In genomic region chr2:62398115-62398875, GRCm38 (mm10) we compare ENCODE assay signal across 23 mouse cellular contexts. TPM values are rescaled to one million over a fixed set of nuclear protein-coding genes. Genes with fewer than 3 reads are reported as not detected.
DNase-seq lines count a peak whose midpoint lies in the region; ATAC-seq lines count a peak whose summit lies in the region.
"Had no signal": no experiment of that assay in that cellular context is flagged by ENCODE, and none has a peak within 500 bp of the region (broad histone marks: within the 10 kb centered on the region; RNA-seq: fewer than 3 reads in every experiment).

No protein-coding gene starts in this region.

- H3K36me3 ChIP-seq in limb, embryonic 15.5 days: no peaks in the 10 kb centered on the region
- no peaks in the 10 kb centered on the region for H3K36me3 ChIP-seq in limb, embryonic 10.5 days
- no peaks in the 10 kb centered on the region for H3K36me3 ChIP-seq in midbrain, embryonic 10.5 days
- H3K36me3 ChIP-seq: embryonic facial prominence, embryonic 13.5 days; G1E; heart, embryonic 12.5 days had no signal

- no peaks in the 10 kb centered on the region for H3K27me3 ChIP-seq in limb, embryonic 15.5 days
- no peaks in the 10 kb centered on the region for H3K27me3 ChIP-seq in limb, embryonic 10.5 days (ENCODE audit: low read depth, poor library complexity, severe bottlenecking)
- H3K27me3 ChIP-seq in midbrain, embryonic 10.5 days (ENCODE audit: low read depth, poor library complexity, severe bottlenecking): no peaks in the 10 kb centered on the region
- H3K27me3 ChIP-seq: embryonic facial prominence, embryonic 13.5 days; forebrain, embryonic 13.5 days; heart, embryonic 12.5 days had no signal

- H3K9ac ChIP-seq in limb, embryonic 15.5 days: no peak overlapping the region
- H3K9ac ChIP-seq: embryonic facial prominence, embryonic 13.5 days; forebrain, embryonic 13.5 days; heart, embryonic 12.5 days had no signal

- no peak overlapping the region for H3K4me3 ChIP-seq in limb, embryonic 15.5 days
- no peak overlapping the region for H3K4me3 ChIP-seq in limb, embryonic 10.5 days
- no peak overlapping the region for H3K4me3 ChIP-seq in midbrain, embryonic 10.5 days
- H3K4me3 ChIP-seq: embryonic facial prominence, embryonic 13.5 days; forebrain, embryonic 13.5 days; heart, embryonic 12.5 days had no signal

- no peaks in the 10 kb centered on the region for H3K9me3 ChIP-seq in limb, embryonic 15.5 days
- no peaks in the 10 kb centered on the region for H3K9me3 ChIP-seq in limb, embryonic 10.5 days (replicated peaks)
- no peaks in the 10 kb centered on the region for H3K9me3 ChIP-seq in midbrain, embryonic 10.5 days (replicated peaks)
- H3K9me3 ChIP-seq: embryonic facial prominence, embryonic 13.5 days; G1E; heart, embryonic 12.5 days had no signal

- 82% methylated on average over 2 of the region's 2 CpGs for WGBS in limb, embryonic 15.5 days
- WGBS in limb, embryonic 10.5 days: 91% methylated on average over 2 of the region's 2 CpGs
- WGBS in midbrain, embryonic 10.5 days: 95% methylated on average over 2 of the region's 2 CpGs

- 0 out of 2 replicates have a peak overlapping the region, but pooled peaks have one; percentile 11 for H3K27ac ChIP-seq in limb, embryonic 15.5 days
- no peak overlapping the region for H3K27ac ChIP-seq in limb, embryonic 10.5 days
- H3K27ac ChIP-seq in midbrain, embryonic 10.5 days (replicated peaks): no peak overlapping the region
- H3K27ac ChIP-seq: embryonic facial prominence, embryonic 13.5 days; forebrain, embryonic 13.5 days had no signal

- DNase-seq in limb, embryonic 10.5 days (ENCODE audit: low spot score): no peak
- DNase-seq in 416B (ENCODE audit: low read depth) (peak; percentile 72), NIH3T3 (ENCODE audit: low read depth) (peak; percentile 38)
- DNase-seq in testis, postnatal 14 days (ENCODE audit: low spot score): no peak
- DNase-seq in urinary bladder, postnatal 10 days (ENCODE audit: low spot score): no peak
- no peak for DNase-seq in midbrain, embryonic 10.5 days (ENCODE audit: low spot score)
- DNase-seq: adrenal gland, postnatal 10 days; B cell, adult 2 months; cerebellum, adult 11 months; cerebellum, adult 8-10 months; cerebellum, postnatal 14 days; gastrocnemius, postnatal 36 days; heart, postnatal 36 days had no signal

- no peaks in the 10 kb centered on the region for H3K4me1 ChIP-seq in limb, embryonic 15.5 days
- no peaks in the 10 kb centered on the region for H3K4me1 ChIP-seq in limb, embryonic 10.5 days
- H3K4me1 ChIP-seq in midbrain, embryonic 10.5 days: no peaks in the 10 kb centered on the region
- H3K4me1 ChIP-seq: embryonic facial prominence, embryonic 13.5 days; forebrain, embryonic 13.5 days had no signal

- ATAC-seq in limb, embryonic 15.5 days (ENCODE audit: insufficient number of reproducible peaks, low FRiP score, low TSS enrichment, low read depth): no peak
- peak; percentile 74 for ATAC-seq in megakaryocyte, adult 5-6 weeks (ENCODE audit: poor library complexity, severe bottlenecking)
- ATAC-seq: CD4-positive, CD25-positive, alpha-beta regulatory T cell, adult 4 months; forebrain, embryonic 13.5 days; hindbrain, embryonic 16.5 days; inflammation-experienced regulatory T-cells, adult 6 months; intestine, postnatal 0 days had no signal

- H3K4me2 ChIP-seq in limb, embryonic 15.5 days: no peak overlapping the region
- H3K4me2 ChIP-seq: embryonic facial prominence, embryonic 13.5 days; forebrain, embryonic 13.5 days; heart, embryonic 12.5 days had no signal

RNA-seq across cellular contexts. Expression of gene Dpp4, which starts 13.7 kb away (rescaled TPM):
- 14.5 and 15.2 TPM in 2 replicates for polyA plus RNA-seq in limb, embryonic 15.5 days (2015; fragmentation: Nextera tagmentation; extraction: Ambion mirVana)
- polyA plus RNA-seq in limb, embryonic 10.5 days (2016; fragmentation: Nextera tagmentation; extraction: Ambion mirVana): 0.08 and 0.23 TPM in 2 replicates
- 13.4 and 14.6 TPM in 2 replicates for total RNA-seq in megakaryocyte, adult 5-6 weeks (2015)
- 17.6 and 19.2 TPM in 2 replicates for total RNA-seq in megakaryocyte, adult 5-6 weeks (2017)
- 0.25 and 0.78 TPM in 2 replicates for polyA plus RNA-seq in midbrain, embryonic 10.5 days (2016; fragmentation: Nextera tagmentation; extraction: Ambion mirVana)

Comparison
In these comparisons a context has a peak if more than half of its experiments do, and no peak if none do; other contexts are left out.
1. DNase-seq: peak in 416B (single experiment) and NIH3T3 (single experiment); none in limb, embryonic 10.5 days (single experiment), testis, postnatal 14 days (single experiment), urinary bladder, postnatal 10 days (single experiment) and midbrain, embryonic 10.5 days (single experiment).